Mouse (Mus musculus): ENCODE measurements around the gene Gm9803.

Gm9803 gene

GRCm38 (mm10) chr10:43512976-43513375 lies 10.9 kb upstream of the Gm9803 start:
- DNase-seq (ENCODE audit: low read depth, low spot score): no peak

- no peak for DNase-seq (ENCODE audit: low read depth, low spot score)
Measured at GRCm38 (mm10) chr10:43516992-43517660, 6.8 kb upstream of the Gm9803 start.

- no peak for DNase-seq (ENCODE audit: low read depth, low spot score)
Measured at GRCm38 (mm10) chr10:43517836-43518235, 6.0 kb upstream of the Gm9803 start.

GRCm38 (mm10) chr10:43518368-43518767 lies 5.5 kb upstream of the Gm9803 start:
- DNase-seq (ENCODE audit: low read depth, low spot score): no peak

- DNase-seq (ENCODE audit: low read depth, low spot score): no peak
Measured at GRCm38 (mm10) chr10:43519977-43520376, 3.9 kb upstream of the Gm9803 start.

GRCm38 (mm10) chr10:43527283-43528269 lies 3.7 kb downstream of the Gm9803 start:
- DNase-seq (ENCODE audit: low read depth, low spot score): no peak

GRCm38 (mm10) chr10:43534382-43534781 lies 10.5 kb downstream of the Gm9803 start:
- no peak for DNase-seq (ENCODE audit: low read depth, low spot score)

- peak; percentile 17 for DNase-seq (ENCODE audit: low read depth, low spot score)
Measured at GRCm38 (mm10) chr10:43537652-43538051, 13.8 kb downstream of the Gm9803 start.

- DNase-seq (ENCODE audit: low read depth, low spot score): no peak
Measured at GRCm38 (mm10) chr10:43538831-43539230, 14.9 kb downstream of the Gm9803 start.

GRCm38 (mm10) chr10:43539746-43540310 lies 15.9 kb downstream of the Gm9803 start:
- DNase-seq (ENCODE audit: low read depth, low spot score): no peak

GRCm38 (mm10) chr10:43540442-43541152 lies 16.7 kb downstream of the Gm9803 start, which contains the start of gene 1700021F05Rik:
TSS of gene 1700021F05Rik (minus strand) at chr10:43540994.
- peak; percentile 90 for DNase-seq (ENCODE audit: low read depth, low spot score)

GRCm38 (mm10) chr10:43541153-43541544 lies 17.3 kb downstream of the Gm9803 start:
- DNase-seq (ENCODE audit: low read depth, low spot score): no peak

- peak; percentile 26 for DNase-seq (ENCODE audit: low read depth, low spot score)
Measured at GRCm38 (mm10) chr10:43549411-43549810, 25.5 kb downstream of the Gm9803 start.

GRCm38 (mm10) chr10:43550923-43551322 lies 27.0 kb downstream of the Gm9803 start:
- no peak for DNase-seq (ENCODE audit: low read depth, low spot score)

GRCm38 (mm10) chr10:43551388-43551787 lies 27.5 kb downstream of the Gm9803 start:
- no peak for DNase-seq (ENCODE audit: low read depth, low spot score)

- no peak for DNase-seq (ENCODE audit: low read depth, low spot score)
Measured at GRCm38 (mm10) chr10:43557630-43558165, 33.8 kb downstream of the Gm9803 start.

- no peak for DNase-seq (ENCODE audit: low read depth, low spot score)
Measured at GRCm38 (mm10) chr10:43559313-43559712, 35.4 kb downstream of the Gm9803 start.

GRCm38 (mm10) chr10:43560765-43561164 lies 36.9 kb downstream of the Gm9803 start:
- DNase-seq (ENCODE audit: low read depth, low spot score): peak; percentile 26

GRCm38 (mm10) chr10:43561311-43561710 lies 37.4 kb downstream of the Gm9803 start:
- no peak for DNase-seq (ENCODE audit: low read depth, low spot score)
